Mouse (Mus musculus): ENCODE results near the gene Ank2.

Ank2 gene

GRCm38 (mm10) chr3:127059671-127060070 is 439.5 kb downstream of the Ank2 start:
- DNase-seq (ENCODE audit: extremely low spot score, low read depth, low spot score): no peak

- no peak for DNase-seq (ENCODE audit: extremely low spot score, low read depth, low spot score)
These were observed 457.9 kb downstream of the Ank2 start for GRCm38 (mm10) chr3:127041288-127041687.

- DNase-seq (ENCODE audit: extremely low spot score, low read depth, low spot score): no peak
These were observed 460.6 kb downstream of the Ank2 start for GRCm38 (mm10) chr3:127038570-127038969.

- no peak for DNase-seq (ENCODE audit: extremely low spot score, low read depth, low spot score)
These were observed 463.0 kb downstream of the Ank2 start for GRCm38 (mm10) chr3:127036118-127036517.

GRCm38 (mm10) chr3:127035540-127035939 is 463.6 kb downstream of the Ank2 start:
- no peak for DNase-seq (ENCODE audit: extremely low spot score, low read depth, low spot score)

GRCm38 (mm10) chr3:127034983-127035382 is 464.2 kb downstream of the Ank2 start:
- DNase-seq (ENCODE audit: extremely low spot score, low read depth, low spot score): no peak

GRCm38 (mm10) chr3:127023992-127024391 is 475.2 kb downstream of the Ank2 start:
- no peak for DNase-seq (ENCODE audit: extremely low spot score, low read depth, low spot score)

DNA sequence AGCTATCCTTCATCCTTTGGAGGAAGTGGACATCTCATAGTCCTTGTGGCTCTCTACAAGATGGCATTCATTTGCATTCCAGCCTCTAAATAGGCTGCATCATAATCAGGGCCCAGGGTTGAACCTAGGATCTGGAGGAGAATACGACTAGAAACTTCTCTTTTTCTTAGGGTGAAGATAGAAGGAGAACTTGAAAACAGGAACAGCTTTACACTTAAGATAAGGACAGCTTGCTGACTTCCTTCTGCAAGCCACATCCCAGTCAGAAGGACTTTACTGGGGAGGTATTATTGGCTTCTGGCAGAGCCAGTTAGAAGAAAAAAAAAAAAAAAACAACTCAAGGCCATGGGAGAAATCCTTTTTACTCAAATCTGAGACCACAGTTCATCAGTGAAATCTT is 479.0 kb downstream of the Ank2 start:
- DNase-seq (ENCODE audit: extremely low spot score, low read depth, low spot score): no peak

DNA sequence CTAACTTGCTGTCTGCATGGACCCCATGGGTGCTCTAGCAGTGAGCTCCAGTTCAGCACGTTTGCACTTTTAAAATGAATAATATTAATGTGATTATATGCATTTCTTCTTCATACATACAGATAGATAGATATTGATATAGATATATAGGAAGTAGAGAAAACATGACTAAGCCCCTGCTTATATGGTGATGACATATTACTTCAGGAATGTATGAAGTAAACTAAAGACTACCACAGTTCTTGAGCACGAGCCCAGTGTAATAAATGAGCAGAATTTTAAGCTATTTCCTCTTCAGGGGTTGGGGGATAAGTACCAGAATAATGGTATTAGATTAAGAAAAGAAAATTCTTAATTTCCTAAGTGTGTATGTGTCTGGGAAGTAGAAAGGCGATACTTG is 479.4 kb downstream of the Ank2 start:
- DNase-seq (ENCODE audit: extremely low spot score, low read depth, low spot score): no peak

DNA sequence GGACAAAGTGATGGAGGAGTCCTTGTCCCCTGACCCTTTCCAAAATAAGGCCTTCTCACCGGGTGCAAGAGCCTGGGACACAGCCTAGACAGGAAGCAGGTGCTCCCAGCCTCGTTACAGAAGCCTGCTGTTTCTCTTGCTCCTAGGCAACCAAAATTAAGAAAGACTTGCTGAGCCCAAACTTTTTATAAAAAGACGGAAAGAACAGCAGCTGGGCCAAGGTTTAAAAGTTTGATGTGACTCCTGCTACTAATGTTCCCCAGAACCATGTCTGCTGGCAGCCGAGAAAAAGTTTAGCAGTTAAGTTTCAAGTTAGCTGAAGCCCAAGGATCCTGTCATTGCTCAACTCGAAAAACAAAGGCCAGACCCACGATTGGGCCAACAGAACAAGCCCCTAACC is 480.0 kb downstream of the Ank2 start:
- no peak for DNase-seq (ENCODE audit: extremely low spot score, low read depth, low spot score)

GRCm38 (mm10) chr3:127017523-127017922 is 481.6 kb downstream of the Ank2 start:
- DNase-seq (ENCODE audit: extremely low spot score, low read depth, low spot score): no peak

GRCm38 (mm10) chr3:127015596-127015995 is 483.6 kb downstream of the Ank2 start:
- no peak for DNase-seq (ENCODE audit: extremely low spot score, low read depth, low spot score)

DNA sequence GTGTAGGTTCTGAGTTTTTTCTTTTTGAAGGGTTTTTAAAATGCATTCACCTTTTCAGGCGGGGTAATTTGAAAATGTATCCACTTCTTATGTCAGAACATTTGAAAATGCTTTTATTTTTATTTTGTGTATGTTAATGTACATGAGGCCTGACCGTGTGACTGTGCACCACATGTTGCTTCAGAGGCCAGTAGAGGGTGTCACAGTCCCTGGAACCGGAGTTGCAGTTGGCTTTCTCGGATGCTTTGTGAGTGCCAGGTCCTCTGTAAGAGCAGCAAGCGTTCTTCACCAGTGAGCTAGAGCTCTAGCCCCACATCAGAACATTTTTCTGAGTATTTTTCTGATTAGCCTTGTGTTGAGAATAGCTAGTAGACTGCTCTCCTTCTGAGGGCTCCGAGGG is 484.0 kb downstream of the Ank2 start:
- DNase-seq (ENCODE audit: extremely low spot score, low read depth, low spot score): no peak

- no peak for DNase-seq (ENCODE audit: extremely low spot score, low read depth, low spot score)
These were observed 485.2 kb downstream of the Ank2 start for GRCm38 (mm10) chr3:127013976-127014375.

DNA sequence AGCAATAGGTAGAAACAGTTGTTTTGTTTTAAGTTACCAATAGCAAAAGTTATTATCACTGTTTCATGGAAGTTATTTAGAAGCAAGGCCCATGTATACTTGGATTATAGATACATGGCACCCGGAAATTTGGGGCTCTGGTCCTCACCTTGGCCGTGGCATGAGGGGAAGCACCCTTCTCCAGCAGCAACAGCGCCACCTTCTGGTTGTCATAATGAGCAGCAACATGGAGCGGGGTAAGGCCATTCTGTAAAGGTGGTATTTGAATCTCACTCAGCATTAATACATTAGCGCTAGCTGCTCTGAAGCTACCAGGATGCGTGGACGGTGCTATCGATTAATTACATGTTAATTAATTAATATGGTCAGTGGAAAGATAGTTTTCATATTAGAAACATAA is 486.6 kb downstream of the Ank2 start:
- no peak for DNase-seq (ENCODE audit: extremely low spot score, low read depth, low spot score)

- no peak for DNase-seq (ENCODE audit: extremely low spot score, low read depth, low spot score)
These were observed 493.1 kb downstream of the Ank2 start for GRCm38 (mm10) chr3:127005898-127006673.

GRCm38 (mm10) chr3:127004860-127005633 is 494.1 kb downstream of the Ank2 start:
- no peak for DNase-seq (ENCODE audit: extremely low spot score, low read depth, low spot score)

- no peak for DNase-seq (ENCODE audit: extremely low spot score, low read depth, low spot score)
These were observed 495.2 kb downstream of the Ank2 start for GRCm38 (mm10) chr3:127003946-127004345.

- DNase-seq (ENCODE audit: extremely low spot score, low read depth, low spot score): no peak
These were observed 500.4 kb downstream of the Ank2 start for GRCm38 (mm10) chr3:126998742-126999112.

- DNase-seq (ENCODE audit: extremely low spot score, low read depth, low spot score): no peak
These were observed 501.0 kb downstream of the Ank2 start for GRCm38 (mm10) chr3:126998008-126998741.

GRCm38 (mm10) chr3:126997391-126998007 is 501.7 kb downstream of the Ank2 start:
- no peak for DNase-seq (ENCODE audit: extremely low spot score, low read depth, low spot score)
